Comparison of ENCODE assay signal across 15 mouse cellular contexts in the genomic region with DNA sequence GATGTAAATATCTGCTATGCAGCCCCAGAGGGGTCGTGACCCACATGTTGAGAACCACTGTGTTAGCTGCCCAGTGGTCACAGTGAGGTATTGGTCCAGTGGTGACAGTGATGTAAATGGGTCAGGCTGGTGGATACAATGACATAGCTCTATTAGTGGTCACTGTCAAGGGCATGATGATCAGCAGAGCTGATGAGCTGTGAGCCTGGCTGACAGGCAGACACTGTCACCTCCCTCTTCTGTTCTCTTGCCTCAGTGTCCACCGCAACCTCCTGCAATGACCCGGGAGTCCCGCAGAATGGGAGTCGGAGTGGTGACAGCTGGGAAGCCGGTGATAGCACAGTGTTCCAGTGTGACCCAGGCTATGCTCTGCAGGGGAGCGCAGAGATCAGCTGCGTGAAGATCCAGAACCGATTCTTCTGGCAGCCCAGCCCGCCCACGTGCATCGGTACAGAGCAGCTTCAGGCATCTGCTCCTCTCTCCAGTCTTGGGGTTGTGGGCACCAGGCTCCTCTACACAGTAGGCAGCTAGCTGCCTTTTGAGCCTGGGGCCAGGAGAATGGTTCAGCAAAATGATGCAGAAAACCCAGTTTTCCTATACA.
DNase-seq lines count a peak whose midpoint lies in the region; ATAC-seq lines count a peak whose summit lies in the region.
"Had no signal": no experiment of that assay in that cellular context is flagged by ENCODE, and none has a peak within 500 bp of the region (broad histone marks: within the 10 kb centered on the region; RNA-seq: fewer than 3 reads in every experiment).

No protein-coding gene starts in this region.

- no peaks in the 10 kb centered on the region for H3K36me3 ChIP-seq in midbrain, embryonic 12.5 days
- H3K36me3 ChIP-seq in midbrain, embryonic 14.5 days (ENCODE audit: control insufficient read depth, insufficient read depth, low read length), result 0 out of 2 replicates have a peak, but pooled peaks cover 2% of the 10 kb centered on the region
- H3K36me3 ChIP-seq in heart, embryonic 12.5 days, result no peaks in the 10 kb centered on the region
- H3K36me3 ChIP-seq: forebrain, embryonic 15.5 days; heart, embryonic 10.5 days; lung, embryonic 15.5 days had no signal

- H3K4me3 ChIP-seq in midbrain, embryonic 12.5 days, result no peak overlapping the region
- H3K4me3 ChIP-seq in midbrain, embryonic 14.5 days (replicated peaks; ENCODE audit: low read depth, low read length), result no peak overlapping the region
- no peak overlapping the region for H3K4me3 ChIP-seq in heart, embryonic 12.5 days
- H3K4me3 ChIP-seq: forebrain, embryonic 15.5 days; heart, embryonic 10.5 days; lung, embryonic 15.5 days; megakaryocyte, embryonic 14.5 days had no signal

- no peak overlapping the region for H3K9ac ChIP-seq in midbrain, embryonic 12.5 days (replicated peaks)
- no peak overlapping the region for H3K9ac ChIP-seq in midbrain, embryonic 14.5 days (replicated peaks; ENCODE audit: low read length)
- H3K9ac ChIP-seq in heart, embryonic 12.5 days, result no peak overlapping the region
- H3K9ac ChIP-seq: forebrain, embryonic 15.5 days; lung, embryonic 15.5 days had no signal

- H3K4me2 ChIP-seq in midbrain, embryonic 12.5 days (replicated peaks), result no peak overlapping the region
- no peak overlapping the region for H3K4me2 ChIP-seq in midbrain, embryonic 14.5 days (ENCODE audit: low read length)
- H3K4me2 ChIP-seq in heart, embryonic 12.5 days, result no peak overlapping the region
- H3K4me2 ChIP-seq: forebrain, embryonic 15.5 days; lung, embryonic 15.5 days had no signal

- no peak for ATAC-seq in midbrain, embryonic 12.5 days (ENCODE audit: low FRiP score, low read depth)
- ATAC-seq in midbrain, embryonic 14.5 days (ENCODE audit: low FRiP score, low TSS enrichment), result no peak
- no peak for ATAC-seq in heart, embryonic 12.5 days (ENCODE audit: insufficient number of reproducible peaks, low FRiP score)
- ATAC-seq: forebrain, embryonic 15.5 days; intestine, postnatal 0 days had no signal

- intact Hi-C loops in left cerebral cortex, postnatal 36 days (cut with DNase I), result no loop called here

- WGBS in midbrain, embryonic 12.5 days, result 77% methylated on average over 12 of the region's 12 CpGs
- 65% methylated on average over 12 of the region's 12 CpGs for WGBS in midbrain, embryonic 14.5 days
- WGBS in heart, embryonic 12.5 days, result 73% methylated on average over 12 of the region's 12 CpGs

- DNase-seq in adrenal gland, adult 2 months, result peak; percentile 6
- no peak for DNase-seq in adrenal gland, postnatal 4 days (ENCODE audit: low spot score in 2 of 2)
- no peak for DNase-seq in midbrain, embryonic 14.5 days
- DNase-seq in left cerebral cortex, postnatal 36 days (ENCODE audit: low spot score in 2 of 2), result peak; percentile 60 to 67
- peak; percentile 68 for DNase-seq in telencephalon, adult 2 months (ENCODE audit: low read depth, low spot score)
- DNase-seq in liver, result no peak
- DNase-seq: adrenal gland, adult 8-10 months; kidney, postnatal 4 days had no signal

- H3K4me1 ChIP-seq in midbrain, embryonic 12.5 days, result peaks cover 20% of the 10 kb centered on the region
- peaks cover 35% of the 10 kb centered on the region for H3K4me1 ChIP-seq in midbrain, embryonic 14.5 days (ENCODE audit: control insufficient read depth, insufficient read depth, low read length)
- peaks cover 24% of the 10 kb centered on the region for H3K4me1 ChIP-seq in heart, embryonic 12.5 days (replicated peaks)
- H3K4me1 ChIP-seq: megakaryocyte, embryonic 14.5 days had no signal

- no peaks in the 10 kb centered on the region for H3K9me3 ChIP-seq in midbrain, embryonic 12.5 days
- H3K9me3 ChIP-seq in midbrain, embryonic 14.5 days (ENCODE audit: control insufficient read depth, low read length), result no peaks in the 10 kb centered on the region
- H3K9me3 ChIP-seq in heart, embryonic 12.5 days (replicated peaks), result no peaks in the 10 kb centered on the region
- H3K9me3 ChIP-seq: forebrain, embryonic 15.5 days; heart, embryonic 10.5 days; lung, embryonic 15.5 days; megakaryocyte, embryonic 14.5 days had no signal

- H3K27ac ChIP-seq in midbrain, embryonic 12.5 days (replicated peaks), result 0 out of 2 replicates have a peak overlapping the region, but pooled peaks have one; percentile 15
- no peak overlapping the region for H3K27ac ChIP-seq in midbrain, embryonic 14.5 days (replicated peaks; ENCODE audit: low read depth, low read length)
- H3K27ac ChIP-seq in heart, embryonic 12.5 days (ENCODE audit: poor library complexity, severe bottlenecking), result no peak overlapping the region
- H3K27ac ChIP-seq: forebrain, embryonic 15.5 days; lung, embryonic 15.5 days had no signal

- H3K27me3 ChIP-seq in midbrain, embryonic 12.5 days, result no peaks in the 10 kb centered on the region
- H3K27me3 ChIP-seq in midbrain, embryonic 14.5 days (ENCODE audit: control insufficient read depth, insufficient read depth, low read length), result no peaks in the 10 kb centered on the region
- no peaks in the 10 kb centered on the region for H3K27me3 ChIP-seq in heart, embryonic 12.5 days (replicated peaks)
- H3K27me3 ChIP-seq: forebrain, embryonic 15.5 days; lung, embryonic 15.5 days; megakaryocyte, embryonic 14.5 days had no signal

Comparison
In these comparisons a context has a peak if more than half of its experiments do, and no peak if none do; other contexts are left out.
1. DNase-seq: peak in adrenal gland, adult 2 months (single experiment), left cerebral cortex, postnatal 36 days (2 of 2) and telencephalon, adult 2 months (single experiment); none in adrenal gland, postnatal 4 days (0 of 2), midbrain, embryonic 14.5 days (single experiment) and liver (single experiment).